Mouse (Mus musculus) adrenal gland, adult 2 months (tissue): ENCODE results near the gene Ogdh. TPM values are rescaled to one million over a fixed set of nuclear protein-coding genes. Genes with fewer than 3 reads are reported as not detected.
"Not testable (repeated sequence)": the region's sequence is repeated elsewhere in the genome, so short reads cannot be mapped to it uniquely, and the experiment has no call there.

Experiments
- DNase-seq: peaks from one replicate; pipeline ENCODE4 v3.0.0; 2021
- long read RNA-seq: library from polyadenylated mRNA; stranded (forward); transcript quantifications from one replicate; pipeline ENCODE4 v2.0.0, GENCODE M21; 2021
- polyA plus RNA-seq: library from polyadenylated mRNA; depleted of rRNA; stranded (reverse); fragments of >200 nt; gene quantifications from 2 replicates; pipeline ENCODE4 v1.2.3, GENCODE M21; 2012; rRNA removed
- total RNA-seq, 2 experiments: library from RNA; stranded (reverse); gene quantifications; 2 replicates each; pipeline ENCODE4 v1.2.3; 2021

Gene Ogdh
- 100 to 1,000 TPM; 601 to 682 TPM for total RNA-seq
- polyA plus RNA-seq: 227 and 333 TPM in 2 replicates
- long read RNA-seq, full-length matches to known transcripts: 168 of 277 reads
- long read RNA-seq, partial matches to known transcripts: 74 of 277 reads
- long read RNA-seq, other reads (novel, unspliced or antisense): 35 of 277 reads

DNA sequence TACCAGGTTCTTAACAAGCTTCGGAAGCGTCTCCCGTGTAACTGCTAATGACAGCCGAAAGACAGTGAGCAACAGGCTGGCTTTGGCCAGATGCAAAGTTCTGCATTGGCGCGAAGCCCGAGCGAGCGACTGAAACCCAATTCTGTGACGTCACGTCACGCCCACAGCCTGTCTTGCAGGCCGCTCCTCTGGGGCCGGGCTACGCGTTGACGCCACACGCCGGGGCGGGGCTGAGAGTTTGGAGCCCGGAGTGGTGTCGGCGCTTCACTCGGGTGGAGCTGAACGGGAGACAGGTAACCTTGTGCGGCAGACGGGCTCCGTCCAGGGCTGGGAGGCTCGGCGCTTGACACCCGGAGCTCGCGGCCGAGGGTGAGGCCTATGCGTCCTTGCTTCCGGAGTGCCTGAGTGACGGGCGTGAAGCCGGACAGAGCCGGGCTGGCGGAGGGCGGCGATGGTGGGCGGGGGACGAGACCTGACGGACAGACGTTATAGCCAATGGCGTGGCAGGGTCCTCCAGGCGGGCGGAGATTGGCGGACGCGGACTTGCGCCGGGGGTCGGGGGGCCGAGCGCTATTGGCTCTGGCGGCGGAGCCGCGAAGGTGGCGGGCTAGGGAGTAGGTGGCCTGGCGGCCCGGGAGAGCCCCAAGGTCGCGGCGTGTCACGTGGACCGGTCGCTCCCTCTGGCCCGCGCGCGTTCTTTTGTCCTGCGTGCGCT, at the start of gene Ogdh:
Gene Ogdh (plus strand): TSS at position 233 of the 715 bp plus-strand sequence.
- DNase-seq: peak; percentile 100

DNA sequence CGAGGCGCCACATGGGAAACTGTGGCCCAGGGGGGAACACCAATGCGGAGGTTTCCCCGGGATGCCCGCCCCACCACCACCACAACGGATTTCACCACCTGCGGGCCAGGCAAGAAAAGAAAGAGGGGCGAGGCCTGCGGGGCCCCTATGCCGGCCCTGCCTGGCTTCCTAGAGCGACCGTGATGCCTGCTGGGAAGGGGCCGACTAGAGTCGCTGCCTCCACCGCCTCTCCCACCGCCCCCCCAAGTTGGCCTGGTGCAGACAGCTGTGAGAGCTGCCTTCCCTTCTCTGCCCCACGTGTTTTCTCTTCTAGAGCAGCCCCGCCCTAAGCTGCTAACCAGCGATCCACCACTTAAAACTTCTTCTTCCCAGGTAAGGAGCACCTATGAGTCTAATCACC, 46.7 kb upstream of the Ogdh start:
- no peak for DNase-seq

DNA sequence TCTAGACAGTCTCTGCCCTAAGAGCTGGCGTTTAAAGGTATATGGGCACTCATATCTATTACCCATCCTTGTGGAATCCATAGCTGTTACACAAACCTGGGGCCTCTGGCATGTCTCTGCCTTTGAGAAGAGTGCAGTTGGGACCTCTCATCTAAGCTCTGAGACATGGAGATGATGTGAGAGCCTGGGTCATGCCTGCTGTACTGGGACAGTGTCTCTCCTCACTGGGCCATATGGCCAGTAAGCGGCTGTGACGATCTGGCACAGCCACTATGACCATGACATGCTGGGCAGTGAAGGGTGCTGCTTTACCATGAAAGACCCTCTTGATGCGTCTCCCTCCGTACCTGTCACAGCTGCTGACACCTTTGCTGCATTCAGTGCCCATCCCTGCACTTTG, 39.2 kb upstream of the Ogdh start:
- DNase-seq: no peak

DNA sequence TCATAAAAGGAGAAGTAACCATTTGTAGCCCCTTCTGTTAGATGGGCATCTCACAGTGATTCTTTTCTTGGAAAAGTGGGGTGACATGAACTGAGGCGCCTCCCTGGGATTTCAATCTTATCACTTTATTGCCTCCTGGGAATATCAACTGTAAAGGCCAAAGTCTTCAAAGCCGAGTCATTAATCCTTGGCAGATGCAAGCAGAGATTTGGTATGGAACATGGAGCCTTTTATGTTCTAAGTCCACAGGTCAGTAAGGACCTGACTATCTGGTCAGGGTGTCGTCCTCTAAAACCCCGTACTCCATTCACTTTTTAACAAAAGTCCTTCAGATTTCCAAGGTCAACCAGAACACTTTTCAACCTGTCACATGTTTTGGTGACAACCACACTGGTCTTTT, 38.6 kb upstream of the Ogdh start:
- no peak for DNase-seq

DNA sequence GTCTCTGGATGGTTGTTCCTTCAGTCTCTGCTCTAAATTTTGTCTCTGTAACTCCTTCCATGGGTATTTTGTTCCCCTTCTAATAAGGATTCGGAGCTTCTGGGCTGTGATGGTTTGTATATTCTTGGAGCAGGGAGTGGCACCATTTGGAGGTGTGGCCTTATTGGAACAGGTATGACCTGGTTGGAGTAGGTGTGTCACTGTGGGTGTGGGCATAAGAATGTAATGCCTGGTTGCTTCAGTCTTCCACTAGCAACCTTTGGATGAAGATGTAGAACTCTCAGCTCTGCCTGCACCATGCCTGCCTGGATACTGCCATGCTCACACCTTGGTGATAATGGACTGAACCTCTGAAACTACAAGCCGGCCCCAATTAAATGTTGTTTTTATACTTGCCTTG, 36.8 kb upstream of the Ogdh start:
- not testable (repeated sequence) for DNase-seq

DNA sequence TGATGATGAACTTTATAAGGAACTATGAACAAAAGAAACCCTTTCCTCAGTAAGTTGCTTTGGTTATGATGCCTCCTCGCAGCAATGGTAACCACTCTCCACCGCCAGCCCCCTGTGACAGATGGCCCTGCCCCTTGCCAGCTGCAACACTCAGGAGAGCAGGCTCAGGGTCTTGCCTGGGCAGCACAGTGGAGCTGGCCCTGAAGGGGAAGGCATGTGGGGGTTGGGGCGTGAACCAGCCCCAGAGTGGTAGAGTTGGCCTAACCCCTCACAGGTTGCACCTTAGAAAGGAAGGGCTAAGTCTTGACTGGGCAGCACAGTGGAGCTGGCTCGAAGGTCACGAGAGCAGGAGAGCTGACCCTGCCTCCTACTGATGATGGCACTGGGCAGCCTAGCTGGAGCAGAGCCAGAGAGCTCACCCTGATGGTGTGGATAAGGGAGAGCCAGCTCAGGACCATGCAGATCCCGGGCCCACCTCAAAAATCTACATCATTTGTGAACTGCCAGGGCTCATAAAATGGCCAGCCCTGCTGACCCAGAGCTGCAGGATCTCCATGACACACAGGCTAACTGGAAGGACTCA, 34.9 kb upstream of the Ogdh start:
- DNase-seq: peak; percentile 37

DNA sequence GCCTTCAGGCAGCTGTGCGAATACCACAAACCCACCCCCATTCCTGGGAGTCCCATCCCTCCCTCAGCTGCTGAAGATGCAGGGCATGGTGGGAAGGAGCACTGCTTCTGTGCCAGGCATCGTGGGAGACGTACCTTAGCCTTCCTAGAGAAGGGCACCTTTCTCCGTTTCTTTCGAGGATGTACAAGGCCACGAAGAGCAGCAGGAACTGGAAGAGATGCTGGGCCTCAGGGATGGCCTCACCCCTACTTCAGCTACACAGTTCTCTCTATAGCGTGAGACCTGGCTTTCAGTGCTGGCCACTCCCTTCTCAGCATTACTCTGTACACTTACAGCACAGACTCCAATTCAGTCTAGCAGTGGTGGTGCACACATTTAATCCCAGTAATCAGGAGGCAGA, 32.0 kb upstream of the Ogdh start:
- no peak for DNase-seq

DNA sequence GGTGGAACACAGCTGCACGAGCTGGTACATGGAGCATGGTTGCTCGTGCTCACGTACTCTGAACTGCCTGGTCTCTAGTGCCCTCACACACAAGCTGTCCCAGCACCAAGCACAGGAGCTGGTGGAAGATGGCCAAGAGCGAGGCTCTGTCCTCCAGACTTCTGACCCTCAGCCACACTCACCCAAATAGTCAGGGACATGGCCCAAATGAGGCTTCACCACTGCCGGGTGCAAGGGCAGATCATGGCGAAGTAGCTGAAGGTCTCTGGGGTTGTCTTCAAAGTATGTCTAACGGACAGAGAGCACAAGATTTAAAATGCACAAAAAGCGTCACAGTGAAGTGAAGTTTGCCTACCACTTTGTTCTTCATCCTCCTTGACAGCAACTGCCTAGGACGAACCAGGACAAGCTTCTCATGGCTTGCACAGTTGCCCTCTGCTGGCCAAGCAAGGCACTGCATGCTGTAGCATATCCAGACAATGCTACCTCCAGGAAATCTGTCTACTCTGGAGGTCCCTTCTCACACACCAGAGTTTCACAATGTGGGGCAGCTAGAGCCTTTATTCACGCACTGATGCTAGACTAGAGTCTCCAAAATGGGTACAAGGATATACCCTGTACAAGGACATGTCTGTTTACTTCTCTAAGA, 29.9 kb upstream of the Ogdh start:
- DNase-seq: peak; percentile 56

DNA sequence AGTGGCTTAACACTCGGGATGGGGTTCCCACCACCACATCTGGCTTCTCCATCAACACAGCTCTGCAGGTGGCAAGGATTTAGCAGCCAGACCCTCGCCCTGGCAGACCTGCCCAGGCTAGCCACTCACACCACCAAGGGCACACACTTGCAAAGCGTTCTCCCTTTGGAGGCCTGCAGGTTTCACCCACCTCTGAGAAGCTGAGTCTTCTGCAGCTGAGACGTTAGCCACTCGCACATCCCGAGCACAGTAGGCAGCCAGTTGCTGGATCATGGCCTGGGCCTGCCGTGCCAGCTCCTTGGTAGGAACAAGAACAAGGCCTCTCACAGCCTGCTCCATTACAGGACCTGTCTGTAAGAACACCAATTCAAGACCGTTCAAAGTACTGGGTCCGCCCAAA, 24.8 kb upstream of the Ogdh start:
- DNase-seq: no peak

DNA sequence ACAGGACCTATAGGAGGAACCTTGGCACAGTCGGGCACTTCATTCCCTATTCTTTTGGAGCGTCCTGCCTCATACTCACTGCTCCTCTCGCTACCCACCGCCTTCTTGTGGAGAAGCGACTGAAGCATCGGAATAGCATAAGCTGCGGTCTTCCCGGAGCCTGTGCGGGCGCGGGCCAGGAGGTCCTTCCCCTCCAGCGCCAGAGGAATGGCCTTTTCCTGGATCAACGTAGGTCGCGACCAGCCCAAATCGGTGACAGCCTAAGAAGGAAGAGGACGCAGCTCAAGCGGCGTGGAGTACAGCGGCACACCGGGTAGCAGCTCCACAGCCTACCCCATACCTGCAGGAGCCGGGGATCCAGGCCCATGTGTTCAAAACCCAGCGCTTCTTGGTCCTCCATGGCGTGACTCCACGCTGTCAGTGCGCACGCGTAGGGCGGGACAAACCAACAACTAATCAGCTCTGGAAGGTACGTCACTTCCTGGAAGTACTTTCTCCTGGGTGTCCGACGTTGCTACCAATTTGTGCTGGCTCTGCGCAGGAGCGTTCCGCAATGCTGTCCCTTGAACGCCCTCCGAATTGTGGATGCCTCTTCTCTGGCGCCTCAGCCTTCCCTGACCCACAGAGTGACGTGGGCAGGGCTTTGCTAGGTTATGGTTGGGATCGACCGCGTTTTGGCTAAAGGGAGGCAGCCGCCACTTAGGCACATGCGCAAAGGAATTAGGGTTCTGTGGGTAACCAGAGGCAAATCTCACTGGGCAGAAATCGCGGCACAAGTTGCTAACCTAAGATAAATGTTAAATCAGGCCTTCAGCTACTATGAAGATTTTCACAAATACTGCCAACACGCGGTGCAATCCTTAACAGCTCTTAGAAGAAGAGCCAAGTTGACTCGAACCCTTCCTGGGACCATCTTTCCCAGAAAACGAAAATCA, 23.8 kb upstream of the Ogdh start, which contains the start of gene Ddx56:
Gene Ddx56 (minus strand): TSS at position 453 of the 935 bp plus-strand sequence.
- DNase-seq: peak; percentile 94

DNA sequence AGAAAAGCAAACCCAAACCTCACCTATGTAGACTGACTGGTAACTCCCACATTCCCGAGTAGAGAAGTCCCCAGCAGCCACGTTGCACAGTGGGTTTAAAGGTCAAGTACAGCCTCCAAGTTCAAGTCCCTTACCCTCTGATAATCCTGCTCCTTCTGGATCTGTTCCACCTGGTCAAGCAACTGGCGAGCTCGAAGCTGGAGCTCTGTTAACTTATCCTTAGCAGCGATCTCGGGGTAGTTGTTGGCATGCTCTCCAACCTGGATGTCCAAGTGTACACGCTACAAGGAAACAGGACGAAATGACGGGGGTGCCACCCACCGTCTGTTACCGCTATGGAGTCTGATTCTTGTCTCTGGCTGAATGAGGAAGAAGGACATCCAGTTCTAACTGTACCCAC, 17.8 kb upstream of the Ogdh start:
- no peak for DNase-seq

DNA sequence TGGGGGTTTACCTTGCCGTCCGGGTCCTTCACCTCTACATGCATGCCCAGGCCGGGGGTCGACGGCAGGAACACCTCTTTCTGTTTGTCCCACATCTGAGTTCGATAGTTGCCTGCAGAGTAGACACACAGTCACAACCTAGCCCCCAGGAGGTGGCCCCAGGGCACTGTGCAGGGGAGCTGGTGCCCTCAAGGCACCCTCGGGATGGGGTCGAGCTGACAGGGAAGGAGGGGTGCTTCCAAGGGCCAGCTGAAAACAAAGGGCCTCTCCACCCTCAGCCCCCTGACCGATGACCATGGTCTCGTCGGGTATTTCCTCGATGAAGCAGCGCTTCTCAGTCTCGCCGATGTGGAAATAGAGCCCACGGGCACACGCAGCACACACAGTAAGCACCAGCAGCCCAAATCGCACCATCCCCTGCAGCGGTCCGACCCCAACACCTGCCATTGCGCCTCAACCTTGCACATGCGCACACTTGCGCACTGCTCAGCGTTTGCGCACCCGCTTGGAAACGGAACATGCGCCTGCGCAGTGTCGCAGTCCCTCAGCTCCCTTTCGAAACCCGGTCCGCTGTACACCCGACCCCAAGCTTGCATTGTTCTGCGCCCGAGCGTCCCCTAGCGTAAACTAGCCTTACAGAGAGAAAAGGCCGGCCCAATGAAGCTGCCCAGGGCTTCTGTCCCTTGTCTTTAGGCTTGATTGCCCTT, 16.9 kb upstream of the Ogdh start, which contains the start of gene Tmed4:
Gene Tmed4 (minus strand): TSS at position 484 of the 707 bp plus-strand sequence.
- DNase-seq: peak; percentile 98

DNA sequence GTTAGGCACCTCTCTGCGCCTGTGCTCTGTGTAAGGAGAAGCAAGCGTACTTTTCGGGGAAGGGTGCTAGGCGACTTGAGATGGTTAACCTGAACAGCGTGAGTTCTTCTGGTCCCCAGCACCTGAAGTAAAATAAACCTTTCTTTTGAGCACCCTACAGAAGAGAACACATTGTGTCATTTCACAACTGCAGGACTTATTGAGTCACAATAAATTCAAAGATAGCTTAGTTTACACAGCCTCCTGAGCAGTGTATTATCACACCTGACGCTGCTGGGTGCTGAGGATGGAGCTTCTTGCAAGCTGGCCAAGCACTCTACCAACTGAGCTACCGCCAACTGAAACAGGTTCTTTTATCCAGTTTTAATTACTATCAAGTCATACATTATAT, 16.3 kb upstream of the Ogdh start:
- DNase-seq: no peak

DNA sequence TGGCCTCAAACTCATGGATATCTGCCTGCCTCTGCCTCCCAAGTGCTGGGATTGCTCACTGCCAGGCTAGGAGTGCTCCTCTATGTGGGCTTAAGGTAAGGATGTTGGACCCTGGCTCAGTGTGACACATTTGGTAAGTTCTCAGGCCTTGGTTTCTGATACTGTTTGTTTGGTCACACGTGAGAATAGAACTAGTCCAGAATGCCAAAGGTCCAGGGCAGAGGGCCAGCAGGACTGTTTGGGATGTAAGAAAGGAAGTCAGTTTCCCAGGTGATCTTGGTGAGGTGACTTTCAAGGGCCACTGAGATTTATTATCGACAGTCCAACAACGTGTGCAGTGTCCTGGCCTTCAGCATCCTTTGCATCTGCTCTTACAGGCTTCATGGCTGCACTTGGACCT, 15.0 kb upstream of the Ogdh start:
- no peak for DNase-seq

DNA sequence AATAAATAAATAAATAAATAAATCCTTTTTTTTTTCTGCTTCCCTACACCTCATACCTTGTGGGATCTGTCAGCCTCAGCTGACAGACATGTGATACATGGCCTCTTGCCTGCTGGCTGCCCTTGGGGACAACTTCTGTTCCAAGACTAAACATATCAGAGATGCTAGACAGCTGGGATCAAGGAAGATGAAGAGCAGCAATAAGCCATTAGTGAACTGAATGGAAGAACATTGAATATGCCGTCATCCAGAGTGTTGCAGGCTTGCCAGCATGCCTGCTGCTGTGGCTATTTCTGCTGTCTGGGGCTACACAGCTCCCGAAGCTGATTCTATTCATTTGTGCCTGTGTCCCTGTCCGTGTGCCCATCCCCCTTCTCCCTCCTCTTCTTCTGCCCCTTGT, 8.5 kb upstream of the Ogdh start:
- DNase-seq: no peak

DNA sequence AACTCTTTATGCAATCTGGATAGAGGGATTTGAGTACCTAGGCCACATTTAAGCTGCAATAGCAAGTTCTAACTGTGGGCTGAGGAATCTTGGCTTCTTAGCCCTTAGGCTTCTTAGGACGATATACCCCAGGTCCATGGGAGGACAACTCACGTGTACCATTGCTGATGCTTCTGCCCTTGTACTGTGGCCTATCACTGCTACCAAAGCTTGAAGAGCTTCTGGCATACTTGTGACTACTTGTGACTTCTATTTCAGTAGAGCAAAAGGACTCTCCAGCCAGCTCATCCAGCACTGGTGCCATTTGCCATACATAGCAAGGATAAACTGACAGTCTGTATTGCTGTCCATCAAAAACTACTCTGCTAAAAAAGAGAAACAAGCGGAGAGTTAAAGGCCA, 1.3 kb upstream of the Ogdh start:
- no peak for DNase-seq

DNA sequence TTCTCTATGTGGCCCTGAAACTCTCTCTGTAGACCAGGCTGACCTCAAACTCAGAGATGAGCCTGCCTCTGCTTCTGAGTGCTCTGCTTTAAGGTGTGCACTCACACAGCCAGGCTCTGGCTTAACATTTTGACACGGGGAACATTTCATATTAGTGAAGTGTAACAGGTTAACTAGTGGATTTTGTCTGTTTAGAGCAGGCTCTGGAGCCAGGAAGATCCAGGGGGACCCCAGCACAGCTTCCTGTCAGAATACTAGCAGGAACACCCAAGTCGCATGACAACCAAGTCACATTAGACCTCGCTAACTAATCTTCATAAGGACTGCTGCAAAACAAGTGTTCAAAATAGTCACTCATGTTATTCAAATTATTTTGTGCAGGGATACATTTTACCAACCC, 550 bp upstream of the Ogdh start:
- DNase-seq: no peak

DNA sequence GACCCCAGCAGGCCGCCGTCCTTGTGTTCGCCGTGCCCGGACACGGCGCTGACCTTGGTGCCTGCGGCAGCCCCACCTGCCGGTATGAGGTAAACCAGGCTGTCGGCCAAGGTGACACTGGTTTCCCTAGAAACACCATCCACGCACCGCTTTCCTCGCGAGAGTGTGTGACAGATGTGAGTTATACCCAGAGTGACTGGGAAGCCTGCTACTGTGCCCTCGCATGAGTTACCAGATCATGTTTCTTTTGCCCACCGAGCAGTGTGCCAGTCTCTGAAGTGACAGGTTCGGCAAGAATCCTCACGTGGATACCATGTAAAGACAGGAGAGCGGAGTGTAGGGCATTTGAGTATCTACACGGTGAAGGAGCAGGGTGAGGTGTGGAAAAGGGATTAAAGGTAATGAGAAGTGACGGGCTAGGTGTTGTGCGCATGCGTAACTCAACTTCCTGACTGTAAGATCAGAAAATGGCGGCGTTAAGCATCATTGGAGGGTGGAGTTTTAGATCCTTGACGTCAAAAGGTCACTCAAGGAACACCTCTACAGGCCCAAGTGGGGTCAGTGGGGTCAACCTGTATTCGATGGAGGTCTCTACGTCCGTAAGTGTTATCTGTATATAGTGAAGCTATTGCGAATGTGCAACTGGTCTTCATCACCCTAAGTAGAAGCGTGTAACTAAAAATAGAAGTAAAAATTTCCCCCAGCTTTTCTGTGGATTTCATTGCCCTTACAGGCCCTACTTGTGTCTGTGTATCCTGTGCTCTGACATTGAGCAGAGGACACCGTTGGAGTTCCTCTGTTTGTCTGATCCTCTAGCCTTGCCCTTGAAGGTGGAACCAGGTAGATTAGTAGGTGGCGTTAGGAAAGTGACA, 919 bp downstream of the Ogdh start:
- no peak for DNase-seq

DNA sequence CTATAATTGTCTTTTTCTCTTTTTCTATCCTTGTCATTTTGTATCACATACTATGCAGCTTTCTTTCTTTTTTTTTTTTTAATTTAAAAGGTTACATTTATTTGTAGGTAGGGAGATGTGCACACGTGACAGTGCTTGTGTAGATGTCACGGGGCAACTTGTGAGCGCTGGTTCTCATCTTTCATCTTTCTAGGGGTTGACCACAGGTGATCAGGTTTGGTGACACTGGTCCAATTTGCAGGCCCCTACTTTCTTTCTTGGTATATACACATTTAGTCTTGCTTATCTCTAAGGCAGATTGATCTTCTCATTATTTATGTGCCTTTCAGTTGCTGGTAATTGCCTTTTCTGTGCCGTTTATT, 1.5 kb downstream of the Ogdh start:
- DNase-seq: no peak

DNA sequence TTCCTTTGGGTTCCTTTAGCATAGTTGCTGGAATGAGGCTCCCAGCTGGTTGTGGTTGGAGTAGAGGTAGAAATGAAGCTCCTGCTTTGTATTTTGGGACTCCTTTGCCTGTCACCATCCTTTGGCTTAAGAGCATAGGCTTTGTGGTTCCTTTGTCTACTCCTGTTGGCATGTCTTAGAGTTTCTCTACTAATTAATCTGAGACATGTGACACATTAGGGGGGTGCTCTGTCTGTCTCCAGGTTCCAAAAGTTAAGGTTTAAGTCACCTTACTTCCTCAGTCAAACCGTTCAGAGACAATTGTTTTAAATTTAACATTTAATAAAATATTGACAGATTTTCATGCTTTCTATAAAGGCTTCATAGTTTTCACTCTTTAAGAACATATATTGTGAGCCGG, 2.2 kb downstream of the Ogdh start:
- no peak for DNase-seq
